Mouse (Mus musculus) hindbrain, embryonic 12.5 days (tissue): ENCODE results near the gene Pnma1. TPM values are rescaled to one million over a fixed set of nuclear protein-coding genes. Genes with fewer than 3 reads are reported as not detected.
A peak's percentile ranks its signal among the peaks of the same experiment; 100 is the strongest.

Experiments used
- ATAC-seq: fragments of 200-750 bp; cut with Nextera tagmentation; 2 replicates; pipeline ENCODE4 v1.8.0; 2017; ENCODE audit warnings: moderate TSS enrichment; ENCODE audit not compliant: low FRiP score
- H3K27ac ChIP-seq: fragments of 300-500 bp; sonication (generic); 2 replicates; pipeline ENCODE4 v1.5.1; 2016; ENCODE audit warnings: mild to moderate bottlenecking
- H3K27me3 ChIP-seq: fragments of 300-500 bp; sonication (generic); 2 replicates; pipeline ENCODE4 v1.6.1; 2016; ENCODE audit warnings: mild to moderate bottlenecking
- H3K36me3 ChIP-seq: fragments of 300-500 bp; sonication (generic); 2 replicates; pipeline ENCODE4 v1.6.1; 2016; ENCODE audit warnings: mild to moderate bottlenecking
- H3K4me1 ChIP-seq: fragments of 300-500 bp; sonication (generic); 2 replicates; pipeline ENCODE4 v1.6.1; 2016
- H3K4me2 ChIP-seq: fragments of 300-500 bp; sonication (generic); replicated peaks from 2 replicates; pipeline ENCODE4 v1.6.1; 2016; ENCODE audit warnings: mild to moderate bottlenecking
- H3K4me3 ChIP-seq: fragments of 300-500 bp; sonication (generic); 2 replicates; pipeline ENCODE4 v1.5.1; 2016; ENCODE audit warnings: mild to moderate bottlenecking
- H3K9ac ChIP-seq: fragments of 300-500 bp; sonication (generic); 2 replicates; pipeline ENCODE4 v1.6.1; 2016; ENCODE audit warnings: mild to moderate bottlenecking, moderate library complexity
- H3K9me3 ChIP-seq: fragments of 300-500 bp; sonication (generic); replicated peaks from 2 replicates; pipeline ENCODE4 v1.6.1; 2016; ENCODE audit warnings: mild to moderate bottlenecking
- WGBS: fragments of 180-500 bp; shearing (Covaris S2); methylation state at CpG from one replicate; pipeline ENCODE4 v1.1.7; 2016; 5-methylcytosine and 5-hydroxymethylcytosine counted together
- polyA plus RNA-seq: library from polyadenylated mRNA; unstranded; fragments of >200 nt; fragmentation: Nextera tagmentation; extraction: Ambion mirVana; gene quantifications from 2 replicates; pipeline ENCODE4 v1.2.1, GENCODE M21; 2016

The Pnma1 gene
- 3.8 and 4.2 TPM in 2 replicates for polyA plus RNA-seq

DNA sequence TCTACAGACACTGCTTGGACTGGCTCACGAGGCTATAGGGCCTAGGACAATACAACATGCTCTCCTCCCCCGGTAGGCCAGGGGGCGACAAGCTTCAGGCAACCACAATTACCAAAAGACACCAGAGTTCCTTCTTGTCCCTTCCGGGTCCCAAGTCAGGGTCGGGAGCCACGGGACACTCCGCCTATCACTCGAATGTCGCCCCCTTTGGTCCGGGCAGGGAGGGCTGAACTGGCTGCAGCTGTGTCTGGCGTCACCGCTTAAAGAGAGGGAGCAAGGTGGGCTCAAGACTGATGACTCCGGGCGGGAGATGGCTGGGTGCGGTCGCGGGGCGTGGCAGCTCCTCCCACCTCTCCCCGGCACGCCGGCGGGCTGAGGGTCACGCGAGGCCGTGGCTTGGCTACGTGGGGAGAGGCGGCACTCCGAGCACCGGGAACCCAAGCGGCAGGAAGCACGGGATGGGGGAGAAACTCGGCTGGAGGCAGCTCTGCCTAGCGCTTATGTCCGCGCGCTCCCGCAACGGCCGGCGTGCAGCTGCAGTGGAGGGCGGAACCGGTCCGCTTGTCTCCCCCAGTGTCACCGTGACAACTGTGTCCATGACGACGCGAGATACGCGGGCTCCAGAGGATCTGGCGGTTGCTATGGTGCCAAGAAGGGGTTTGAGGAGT lies at the start of gene Pnma1:
Gene Pnma1, minus strand, starts transcription at position 536 of the 668 bp plus-strand sequence.
- under 1% methylated on average over 50 of the region's 50 CpGs for WGBS
- H3K9me3 ChIP-seq, result no peaks in the 10 kb centered on the region
- H3K4me2 ChIP-seq, result peak within 1 kb of the TSS; percentile 89

DNA sequence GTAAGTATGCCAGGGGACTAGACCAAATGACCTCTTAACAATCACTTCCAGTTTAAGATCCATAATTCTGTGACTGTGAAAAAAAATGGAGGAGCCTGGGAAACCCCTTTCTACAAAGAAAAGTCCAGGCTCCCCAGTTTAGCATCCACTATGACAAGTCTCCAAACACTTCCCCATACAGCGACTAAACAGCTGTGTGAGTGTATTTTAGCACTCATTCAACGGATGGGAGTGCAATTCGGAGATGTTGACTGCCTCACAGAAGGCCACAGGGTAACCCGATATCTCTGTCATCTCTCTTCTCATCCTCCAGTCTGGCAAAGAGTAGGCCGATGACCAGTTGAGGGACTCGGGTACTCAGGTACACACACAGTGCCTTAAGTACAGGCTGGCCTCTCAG lies 46.9 kb upstream of the Pnma1 start:
- no peak for ATAC-seq
- Histone ChIP-seq H3K27me3 (no peaks in the 10 kb centered on the region), H3K36me3 (no peaks in the 10 kb centered on the region), H3K4me2 (no peak overlapping the region), H3K4me1 (peaks cover 57% of the 10 kb centered on the region), H3K9ac (no peak overlapping the region), H3K27ac (no peak overlapping the region), H3K9me3 (no peaks in the 10 kb centered on the region), H3K4me3 (no peak overlapping the region)
- 42% methylated on average over 6 of the region's 6 CpGs for WGBS

More for the DNA sequence above, at the start of gene Pnma1:
- peak within 1 kb of the TSS; percentile 67 for H3K9ac ChIP-seq
- H3K4me1 ChIP-seq, result peaks cover 36% of the 10 kb centered on the region
- H3K36me3 ChIP-seq, result peaks cover 20% of the 10 kb centered on the region
- H3K27ac ChIP-seq, result peak within 1 kb of the TSS; percentile 77
- peak; percentile 95 for ATAC-seq
- H3K4me3 ChIP-seq, result peak within 1 kb of the TSS; percentile 60
- H3K27me3 ChIP-seq, result no peaks in the 10 kb centered on the region

DNA sequence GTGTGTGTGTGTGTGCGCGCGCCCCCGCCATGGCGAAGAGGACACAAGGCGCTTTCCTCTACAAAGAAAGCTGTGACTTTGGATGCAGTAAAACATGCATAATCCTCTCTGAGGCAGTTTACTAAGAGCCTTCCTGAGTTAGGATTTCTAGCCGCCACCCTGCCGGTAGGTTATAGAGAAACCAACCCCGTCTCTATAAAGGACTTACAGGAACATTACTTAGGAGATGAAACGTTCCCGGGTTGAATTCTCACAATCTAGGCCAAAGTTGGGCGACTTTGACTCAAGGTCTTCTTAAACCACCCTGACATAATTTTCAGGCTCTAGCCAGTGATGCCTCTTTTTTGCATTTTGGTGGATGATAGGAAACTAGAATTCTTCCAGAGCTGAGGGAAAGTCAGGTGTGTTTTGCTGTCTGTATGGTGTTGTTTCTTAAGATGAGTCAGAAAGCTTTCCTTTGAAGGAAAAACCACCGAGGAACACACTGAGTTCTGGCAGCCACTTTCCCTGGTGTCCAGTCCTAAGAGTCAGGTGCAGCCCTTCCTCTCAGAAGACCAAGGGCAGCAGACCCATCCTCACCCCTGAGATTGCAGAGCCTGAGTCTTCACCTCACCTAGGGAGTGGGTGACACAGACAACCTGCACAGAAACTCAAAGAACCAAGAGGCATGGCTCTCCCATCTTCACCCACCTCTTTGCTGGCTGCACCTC lies 46.3 kb upstream of the Pnma1 start:
- no peaks in the 10 kb centered on the region for H3K9me3 ChIP-seq
- H3K36me3 ChIP-seq, result no peaks in the 10 kb centered on the region
- H3K27ac ChIP-seq, result peak overlapping the region; percentile 96
- no peaks in the 10 kb centered on the region for H3K27me3 ChIP-seq
- 7% methylated on average over 10 of the region's 13 CpGs for WGBS
- peaks cover 63% of the 10 kb centered on the region for H3K4me1 ChIP-seq
- H3K9ac ChIP-seq, result peak overlapping the region; percentile 91
- peak overlapping the region; percentile 82 for H3K4me3 ChIP-seq
- no peak for ATAC-seq
- H3K4me2 ChIP-seq, result peak overlapping the region; percentile 91

DNA sequence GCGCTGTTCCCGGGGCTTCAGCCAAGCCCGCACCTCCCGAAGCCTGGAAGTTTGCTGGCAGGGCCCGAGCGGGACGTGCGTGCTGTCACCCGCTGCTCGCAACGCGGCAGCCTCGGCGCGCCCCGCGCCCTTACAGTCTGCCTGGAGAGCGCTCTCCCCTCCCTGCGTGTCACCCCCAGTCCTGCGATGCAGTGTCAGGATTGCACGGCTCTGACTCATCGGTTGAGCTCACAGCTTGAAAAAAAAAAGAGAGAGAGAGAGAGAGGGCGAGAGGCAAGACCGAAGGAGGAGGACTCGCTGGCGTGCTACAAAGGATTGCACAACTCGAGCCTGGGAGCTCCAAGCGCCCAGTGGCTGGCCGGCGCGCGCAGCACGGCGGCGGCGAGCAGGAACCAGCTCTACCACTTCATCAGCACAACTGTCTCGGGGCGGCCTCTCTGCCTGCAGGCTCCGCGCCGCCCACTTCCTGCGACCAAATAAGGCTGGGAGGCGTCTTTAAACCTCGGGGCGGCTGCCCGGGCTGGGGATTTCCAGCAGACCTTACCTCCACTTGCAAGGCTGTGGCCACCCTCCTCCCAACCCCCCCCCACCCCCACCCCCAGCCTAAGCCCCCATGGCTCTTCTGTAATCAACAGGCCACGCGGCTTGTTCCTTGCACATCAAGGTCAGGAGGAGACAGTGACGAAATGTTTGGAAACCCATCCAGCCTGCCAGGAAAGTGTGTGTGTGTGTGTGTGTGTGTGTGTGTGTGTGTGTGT lies 45.5 kb upstream of the Pnma1 start:
- peak overlapping the region; percentile 82 for H3K4me3 ChIP-seq
- H3K27me3 ChIP-seq, result no peaks in the 10 kb centered on the region
- no peaks in the 10 kb centered on the region for H3K36me3 ChIP-seq
- peak overlapping the region; percentile 91 for H3K9ac ChIP-seq
- no peaks in the 10 kb centered on the region for H3K9me3 ChIP-seq
- under 1% methylated on average over 48 of the region's 49 CpGs for WGBS
- ATAC-seq, result peak; percentile 72
- H3K4me2 ChIP-seq, result peak overlapping the region; percentile 91
- H3K27ac ChIP-seq, result peak overlapping the region; percentile 96
- peaks cover 69% of the 10 kb centered on the region for H3K4me1 ChIP-seq

DNA sequence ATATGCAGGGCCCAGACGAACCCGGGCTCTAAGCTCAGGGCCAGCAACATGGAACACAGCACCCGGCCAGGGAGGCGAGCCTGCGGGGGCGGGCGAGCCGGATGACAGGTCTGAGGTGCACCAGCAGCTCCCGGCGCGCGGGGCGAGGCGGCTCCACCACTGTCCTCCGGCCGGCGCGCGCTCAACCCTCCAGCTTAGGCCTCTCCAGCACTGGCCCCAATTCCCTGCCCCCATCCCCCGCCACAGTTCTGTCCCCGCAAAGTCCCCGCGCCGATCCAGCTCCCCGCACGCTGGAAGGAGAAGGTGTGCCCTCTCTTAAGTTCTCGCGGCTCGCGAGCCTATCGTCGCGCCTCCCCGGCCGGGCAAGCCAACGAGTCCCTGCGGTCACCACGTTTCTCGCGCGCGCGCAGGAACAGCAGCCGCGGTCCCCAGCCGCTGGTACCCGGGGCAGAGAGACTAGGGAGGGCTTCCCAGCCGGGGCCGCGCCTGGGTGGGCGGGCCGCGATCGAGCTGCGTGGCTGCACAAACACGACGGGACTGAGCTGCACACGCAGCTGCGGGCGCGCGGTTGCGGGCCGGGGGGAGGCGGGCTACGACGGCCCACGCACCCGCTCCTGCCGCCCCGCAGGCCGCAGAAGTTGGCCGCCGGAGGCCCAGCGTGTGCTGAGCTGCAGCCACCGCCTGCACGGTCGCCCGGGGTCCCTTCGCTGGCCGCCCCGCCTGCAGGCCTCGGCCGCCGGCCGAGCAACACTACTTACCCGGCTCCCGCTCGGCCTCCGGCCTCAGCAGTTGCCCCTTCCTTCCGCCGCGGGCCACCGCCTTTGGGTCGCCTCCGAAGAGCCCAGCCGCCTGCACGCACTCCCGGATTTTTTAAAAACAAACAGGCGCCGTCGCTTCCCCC lies 44.7 kb upstream of the Pnma1 start:
- Histone ChIP-seq H3K9ac (peak overlapping the region; percentile 91), H3K4me2 (peak overlapping the region; percentile 91), H3K4me1 (peaks cover 74% of the 10 kb centered on the region), H3K36me3 (no peaks in the 10 kb centered on the region), H3K4me3 (peak overlapping the region; percentile 82), H3K27me3 (no peaks in the 10 kb centered on the region), H3K9me3 (no peaks in the 10 kb centered on the region), H3K27ac (peak overlapping the region; percentile 96)
- peak; percentile 44 for ATAC-seq
- WGBS, result under 1% methylated on average over 88 of the region's 102 CpGs

DNA sequence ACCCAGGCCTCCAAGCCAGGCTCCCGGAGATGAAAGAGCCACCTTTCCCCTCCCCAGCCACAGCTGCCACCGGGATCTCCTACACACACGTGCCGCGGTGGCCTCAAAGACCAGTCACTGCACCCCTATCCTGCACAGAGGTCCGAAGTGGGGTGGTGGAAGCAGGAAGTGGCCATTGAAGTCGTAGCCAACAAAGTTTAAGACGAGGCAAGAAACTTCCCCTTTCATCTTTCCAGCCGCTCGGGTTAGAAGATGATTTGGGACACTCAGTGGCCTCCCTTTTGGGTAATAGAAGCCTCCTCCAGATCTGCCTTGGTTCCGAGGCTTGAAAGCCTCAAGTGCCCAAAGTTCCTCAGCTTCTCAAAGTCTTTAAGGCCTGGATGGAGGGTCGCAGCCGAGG lies 44.0 kb upstream of the Pnma1 start:
- H3K4me1 ChIP-seq, result peaks cover 81% of the 10 kb centered on the region

DNA sequence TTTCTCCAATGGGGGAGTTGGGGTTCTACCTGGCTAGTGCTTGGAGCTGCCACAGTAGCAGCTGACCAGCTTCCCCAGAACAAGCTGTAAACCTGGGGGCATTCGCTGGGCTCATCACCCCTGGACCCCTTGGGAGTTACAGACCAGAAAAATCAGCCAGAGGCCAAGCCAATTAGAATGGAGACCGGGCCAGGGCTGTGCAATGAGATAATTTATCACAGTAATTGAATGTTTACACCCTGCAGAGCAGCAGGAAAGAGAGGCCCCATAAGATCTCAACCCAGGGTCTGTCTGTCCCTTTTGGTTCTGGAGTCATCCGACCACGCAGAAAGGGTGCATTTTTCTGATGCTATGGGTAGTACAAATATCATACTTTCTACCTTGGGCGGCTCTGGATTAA lies 43.5 kb upstream of the Pnma1 start:
- 0 out of 2 replicates have a peak, but pooled peaks have one; percentile 7 for ATAC-seq
- Histone ChIP-seq H3K9me3 (no peaks in the 10 kb centered on the region), H3K27ac (no peak overlapping the region), H3K4me3 (peak overlapping the region; percentile 82), H3K36me3 (no peaks in the 10 kb centered on the region), H3K4me2 (peak overlapping the region; percentile 91), H3K9ac (peak overlapping the region; percentile 91), H3K4me1 (peaks cover 82% of the 10 kb centered on the region), H3K27me3 (no peaks in the 10 kb centered on the region)
- WGBS, result 21% methylated on average over 5 of the region's 5 CpGs

More for the DNA sequence above, 44.0 kb upstream of the Pnma1 start:
- Histone ChIP-seq H3K4me3 (peak overlapping the region; percentile 82), H3K36me3 (no peaks in the 10 kb centered on the region), H3K27me3 (no peaks in the 10 kb centered on the region), H3K9me3 (no peaks in the 10 kb centered on the region), H3K9ac (peak overlapping the region; percentile 91), H3K27ac (peak overlapping the region; percentile 96; the same call in 1 of the 2 replicates), H3K4me2 (peak overlapping the region; percentile 91)
- 2% methylated on average over 13 of the region's 13 CpGs for WGBS
- no peak for ATAC-seq

DNA sequence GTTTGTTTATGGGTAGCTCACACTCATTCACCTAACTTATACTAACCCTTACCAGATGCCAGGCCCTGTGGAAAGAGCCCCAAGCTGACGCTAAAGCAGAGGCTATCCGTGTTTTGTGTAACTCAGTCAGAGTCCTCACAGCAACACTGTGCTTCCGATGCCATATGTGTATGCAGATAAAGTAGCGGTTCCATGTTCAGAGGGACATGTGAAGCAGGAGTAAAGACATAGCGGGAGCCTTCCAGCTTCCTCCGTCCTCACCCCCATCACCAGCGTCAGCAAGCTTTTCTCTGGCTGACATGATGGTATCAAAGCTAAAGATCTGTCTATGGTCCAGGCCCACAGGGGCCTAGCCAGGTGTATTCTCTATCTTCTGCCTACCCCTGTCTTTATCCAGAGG lies 42.9 kb upstream of the Pnma1 start:
- Histone ChIP-seq H3K27me3 (no peaks in the 10 kb centered on the region), H3K4me1 (peaks cover 79% of the 10 kb centered on the region), H3K9ac (peak overlapping the region; percentile 91; the same call in 1 of the 2 replicates)

DNA sequence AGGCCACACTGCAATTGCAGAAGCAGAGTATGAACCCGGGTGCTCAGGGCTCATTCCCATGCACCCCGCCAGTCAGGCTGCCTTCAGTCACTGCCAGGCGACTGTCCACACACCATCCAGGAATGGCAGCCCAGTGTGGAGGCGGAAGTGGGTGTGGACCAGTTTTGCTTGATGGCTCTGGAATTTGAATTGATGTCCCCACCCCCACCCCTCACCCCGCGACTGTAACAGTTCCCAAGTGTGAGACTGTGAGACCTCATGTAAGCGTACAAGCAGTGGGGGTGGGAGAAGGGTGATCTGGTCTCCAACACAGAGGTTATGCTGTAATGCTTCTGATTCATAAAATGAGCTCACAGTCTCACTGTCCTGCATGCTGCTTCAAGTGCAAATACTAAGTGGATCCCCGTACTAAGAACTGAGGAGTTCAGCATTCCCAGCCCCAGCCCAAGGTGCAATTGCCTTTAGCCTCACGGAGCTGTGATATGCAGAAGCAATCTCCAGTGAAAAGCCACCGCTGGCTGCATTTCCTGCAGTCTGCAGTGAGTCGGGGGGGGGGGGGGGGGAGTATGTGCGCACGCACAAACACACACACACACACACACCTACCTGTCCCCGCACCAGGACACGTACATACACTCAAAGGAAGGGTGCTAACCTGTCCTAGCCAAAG lies 42.0 kb upstream of the Pnma1 start:
- 32% methylated on average over 13 of the region's 15 CpGs for WGBS
- Histone ChIP-seq H3K9ac (no peak overlapping the region), H3K4me1 (peaks cover 70% of the 10 kb centered on the region), H3K27ac (no peak overlapping the region), H3K4me3 (no peak overlapping the region), H3K4me2 (peak overlapping the region; percentile 91), H3K27me3 (no peaks in the 10 kb centered on the region), H3K36me3 (no peaks in the 10 kb centered on the region), H3K9me3 (0 out of 2 replicates have a peak, but pooled peaks cover 3% of the 10 kb centered on the region)
- no peak for ATAC-seq

More for the DNA sequence above, 42.9 kb upstream of the Pnma1 start:
- Histone ChIP-seq H3K9me3 (0 out of 2 replicates have a peak, but pooled peaks cover 3% of the 10 kb centered on the region), H3K27ac (no peak overlapping the region), H3K4me3 (0 out of 2 replicates have a peak overlapping the region, but pooled peaks have one; percentile 7), H3K36me3 (no peaks in the 10 kb centered on the region), H3K4me2 (peak overlapping the region; percentile 91)
- no peak for ATAC-seq
- WGBS, result 64% methylated on average over 7 of the region's 7 CpGs

DNA sequence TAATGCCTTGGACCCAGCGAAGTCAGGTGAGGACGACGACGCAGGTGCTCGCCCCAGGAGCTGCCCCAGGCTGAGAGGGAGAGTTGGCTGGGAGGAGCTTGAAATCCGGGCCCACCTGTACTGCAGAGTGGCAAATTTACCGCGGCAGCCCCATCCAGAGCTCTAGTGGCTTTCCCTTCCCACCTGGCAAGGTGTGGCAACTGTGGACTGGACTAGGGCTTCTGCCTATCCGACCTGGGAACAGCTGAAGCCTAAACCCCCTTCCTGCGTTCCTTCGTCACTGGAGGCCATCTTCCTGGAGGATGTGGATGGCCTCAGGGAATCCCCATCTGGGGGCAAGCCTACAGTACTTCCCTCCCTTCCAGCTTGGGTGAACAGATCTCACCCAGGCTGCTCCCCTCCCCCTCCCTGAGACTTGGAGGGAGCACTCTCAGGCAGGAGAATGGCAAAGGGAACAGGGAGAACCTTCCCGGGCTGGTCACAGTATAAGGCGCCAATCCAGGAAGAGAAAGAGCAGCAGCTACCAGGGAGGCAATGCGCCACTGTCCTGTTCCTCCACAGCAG lies 40.7 kb upstream of the Pnma1 start:
- Histone ChIP-seq H3K4me2 (no peak overlapping the region), H3K27me3 (no peaks in the 10 kb centered on the region), H3K36me3 (no peaks in the 10 kb centered on the region), H3K4me3 (no peak overlapping the region), H3K4me1 (peaks cover 58% of the 10 kb centered on the region), H3K9me3 (0 out of 2 replicates have a peak, but pooled peaks cover 3% of the 10 kb centered on the region), H3K27ac (no peak overlapping the region), H3K9ac (peak overlapping the region; percentile 8; the same call in 1 of the 2 replicates)
- ATAC-seq, result no peak
- WGBS, result 74% methylated on average over 13 of the region's 14 CpGs
